Mouse (Mus musculus) gastrocnemius, postnatal 14 days (tissue): Measurements from ENCODE around the gene Ckmt2. TPM values are rescaled to one million over a fixed set of nuclear protein-coding genes. Genes with fewer than 3 reads are reported as not detected.
A peak's percentile ranks its signal among the peaks of the same experiment; 100 is the strongest.

ENCODE experiments used
- DNase-seq: peaks from one replicate; pipeline ENCODE4 v3.0.0; 2021; ENCODE audit warnings: mixed read lengths
- intact Hi-C: fragments of 180-260 bp; cut with DNase I; formaldehyde crosslinking; loops from one replicate; pipeline ENCODE4 v1.15.1; 2025; ENCODE audit warnings: low total_unique reads
- long read RNA-seq, 2 experiments: library from polyadenylated mRNA; stranded (forward); transcript quantifications; one replicate each; pipeline ENCODE4 v2.0.0; 2021
- total RNA-seq, 2 experiments: library from RNA; stranded (reverse); gene quantifications; 2 replicates each; pipeline ENCODE4 v1.2.3; 2021

The Ckmt2 gene
- 100 to 1,000 TPM; 604 to 917 TPM for total RNA-seq
- long read RNA-seq, experiment 1, transcript Ckmt2-201 (10 exons, 1,486 nt): major isoform, 1,283 of 1,366 reads
- long read RNA-seq, experiment 1, partial matches to known transcripts: 61 of 1,366 reads
- long read RNA-seq, experiment 1, other reads (novel, unspliced or antisense): 22 of 1,366 reads
- long read RNA-seq, experiment 2, transcript Ckmt2-201 (10 exons, 1,486 nt): major isoform, 1,584 of 1,683 reads
- long read RNA-seq, experiment 2, partial matches to known transcripts: 72 of 1,683 reads
- long read RNA-seq, experiment 2, other reads (novel, unspliced or antisense): 27 of 1,683 reads

DNA sequence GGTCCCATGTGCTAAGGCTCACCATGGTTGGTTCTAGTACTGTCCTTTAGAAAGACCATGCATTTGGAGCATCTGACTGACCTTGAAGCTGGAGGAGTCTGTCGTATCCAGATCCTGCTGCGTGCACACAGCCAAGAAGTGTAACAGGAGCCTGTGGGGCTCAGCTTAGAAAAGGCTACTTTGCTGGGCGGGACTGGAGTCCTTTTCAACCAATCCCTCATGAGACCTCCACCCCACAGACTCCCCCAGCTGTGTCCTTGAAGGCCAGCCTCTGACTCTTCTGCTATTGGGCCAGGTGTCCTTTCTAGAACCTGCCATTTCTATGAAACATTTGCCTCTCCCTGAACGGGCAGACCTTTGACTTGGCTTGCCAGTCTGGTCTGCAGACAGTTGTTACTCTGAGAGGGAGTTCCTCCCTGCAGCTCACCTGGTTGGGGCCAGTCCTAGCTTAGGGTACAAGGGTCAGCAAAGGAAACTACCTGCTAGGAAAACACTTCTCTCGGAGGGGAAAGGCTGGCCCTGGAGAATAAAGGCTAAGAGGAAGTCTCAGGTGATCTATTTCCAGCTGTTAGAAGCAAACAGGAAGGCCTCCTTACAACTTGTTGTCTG is at the start of gene Ckmt2:
Gene Ckmt2 (minus strand): TSS at position 145 of the 609 bp plus-strand sequence.
- peak; percentile 59 for DNase-seq
- intact Hi-C loops: no loop called here

DNA sequence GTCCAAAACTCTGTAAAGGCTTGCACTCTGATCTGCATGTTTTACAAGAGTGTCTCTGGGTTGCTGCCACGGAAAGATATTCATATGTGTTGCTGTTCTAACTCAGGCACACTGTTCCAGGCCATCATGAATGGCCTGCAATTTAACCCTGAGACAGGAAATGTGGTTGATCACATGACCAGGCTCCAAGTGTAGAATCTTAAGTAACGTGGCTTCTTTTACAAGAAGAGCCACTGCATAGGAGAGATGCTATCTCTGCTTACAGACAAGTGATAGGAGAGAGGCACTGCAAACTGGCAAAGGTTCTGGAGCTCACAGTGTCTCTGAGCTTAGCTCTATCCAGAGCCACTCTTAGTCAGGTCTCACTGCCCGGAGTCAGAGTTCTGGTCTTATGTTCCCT is 44.3 kb upstream of the Ckmt2 start:
- no peak for DNase-seq
- intact Hi-C loops: no loop called here

DNA sequence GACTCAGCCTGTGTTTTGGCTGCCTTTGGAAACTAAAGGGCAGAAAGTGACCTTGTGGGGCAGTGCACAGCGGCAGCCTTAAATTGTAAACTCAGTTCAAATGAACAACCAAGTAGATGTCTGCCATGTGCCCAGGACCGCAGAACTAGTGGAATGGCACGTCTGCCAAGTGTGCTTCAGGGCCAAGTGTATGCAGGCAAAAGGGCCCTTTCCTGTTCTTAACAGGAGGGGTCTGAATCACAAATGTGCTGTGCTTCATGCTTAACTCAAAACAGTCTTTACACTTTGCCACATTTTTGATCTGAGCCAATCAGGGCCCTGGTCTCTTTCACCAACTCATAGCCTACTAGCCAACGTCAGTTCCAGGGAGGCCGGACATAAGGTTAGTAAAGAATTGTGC is 42.1 kb upstream of the Ckmt2 start:
- intact Hi-C loops: no loop called here
- no peak for DNase-seq

DNA sequence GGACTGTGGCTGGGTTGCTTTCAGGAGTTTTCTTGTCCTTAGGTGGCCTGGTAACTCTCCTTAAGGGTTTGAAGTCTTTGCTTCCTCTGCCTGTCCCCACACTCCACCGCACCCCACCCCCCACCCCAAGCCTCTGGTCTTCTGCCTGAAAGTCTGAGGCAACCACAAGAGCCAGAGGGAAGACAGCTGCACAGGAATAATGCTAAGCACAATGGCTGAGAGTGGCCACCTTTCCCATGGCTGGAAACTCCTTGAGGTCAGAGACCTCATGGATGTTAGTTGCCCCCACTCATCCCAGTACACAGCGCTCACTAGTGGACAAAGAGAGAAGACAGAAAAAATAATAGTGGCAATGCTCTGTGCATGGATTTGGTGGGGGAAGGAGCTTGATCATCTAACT is 41.1 kb upstream of the Ckmt2 start:
- no peak for DNase-seq
- intact Hi-C loops: no loop called here

GRCm38 (mm10) chr13:91916308-91916707 is 39.6 kb upstream of the Ckmt2 start:
- no peak for DNase-seq
- intact Hi-C loops: no loop called here

- intact Hi-C loops: no loop called here
- DNase-seq: no peak
Measured at GRCm38 (mm10) chr13:91915582-91916239, 39.0 kb upstream of the Ckmt2 start.

- intact Hi-C loops: no loop called here
- no peak for DNase-seq
Measured at GRCm38 (mm10) chr13:91915192-91915581, 38.5 kb upstream of the Ckmt2 start.

DNA sequence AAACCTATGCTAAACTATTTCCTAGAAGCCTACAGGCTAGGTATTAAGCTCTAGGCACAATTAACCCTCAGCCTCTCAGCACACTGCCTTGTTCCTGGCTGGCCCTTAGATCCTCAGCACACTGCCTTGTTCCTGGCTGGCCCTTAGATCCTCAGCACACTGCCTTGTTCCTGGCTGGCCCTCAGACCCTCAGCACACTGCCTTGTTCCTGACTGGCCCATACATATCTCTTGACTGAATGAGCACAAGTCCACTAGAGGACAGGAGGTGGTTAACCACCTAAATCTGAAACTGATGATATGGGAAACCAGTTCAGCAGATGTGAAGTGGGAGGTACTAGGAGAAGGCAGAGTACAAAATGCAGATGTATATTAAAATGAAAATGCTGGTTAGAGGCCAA is 35.0 kb upstream of the Ckmt2 start:
- intact Hi-C loops: no loop called here
- no peak for DNase-seq

- DNase-seq: no peak
- intact Hi-C loops: no loop called here
Measured at GRCm38 (mm10) chr13:91911211-91911610, 34.5 kb upstream of the Ckmt2 start.

GRCm38 (mm10) chr13:91908202-91908980 is 31.7 kb upstream of the Ckmt2 start:
- peak; percentile 80 for DNase-seq
- intact Hi-C loops: no loop called here

DNA sequence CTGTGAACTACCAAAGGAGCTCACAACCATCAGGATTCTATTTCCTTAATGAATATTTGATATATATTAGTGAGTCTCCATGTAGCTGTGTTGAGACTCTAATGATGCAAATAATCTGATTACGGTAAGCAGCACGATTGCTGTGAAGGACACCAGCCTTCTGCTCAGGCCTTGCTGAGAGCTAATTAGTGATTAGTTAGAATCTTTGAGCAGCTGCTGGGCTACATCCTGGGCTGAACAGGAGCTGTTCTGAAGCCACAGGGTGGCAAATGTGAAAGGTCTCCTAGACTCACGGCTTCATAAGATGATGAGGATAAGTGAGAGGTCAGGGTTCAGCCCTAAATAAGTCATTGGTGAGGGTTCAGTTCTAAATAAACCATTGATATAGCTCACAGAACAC is 29.7 kb upstream of the Ckmt2 start:
- DNase-seq: no peak
- intact Hi-C loops: loop anchor here (2.0 kb wide), 1 partner anchor 430 kb away; no protein-coding TSS in a partner anchor

- DNase-seq: no peak
- intact Hi-C loops: no loop called here
Measured at GRCm38 (mm10) chr13:91896476-91896875, 19.8 kb upstream of the Ckmt2 start.

- DNase-seq: no peak
- intact Hi-C loops: no loop called here
Measured at GRCm38 (mm10) chr13:91893132-91893531, 16.4 kb upstream of the Ckmt2 start.

- intact Hi-C loops: no loop called here
- DNase-seq: no peak
Measured at GRCm38 (mm10) chr13:91890031-91890619, 13.4 kb upstream of the Ckmt2 start.

DNA sequence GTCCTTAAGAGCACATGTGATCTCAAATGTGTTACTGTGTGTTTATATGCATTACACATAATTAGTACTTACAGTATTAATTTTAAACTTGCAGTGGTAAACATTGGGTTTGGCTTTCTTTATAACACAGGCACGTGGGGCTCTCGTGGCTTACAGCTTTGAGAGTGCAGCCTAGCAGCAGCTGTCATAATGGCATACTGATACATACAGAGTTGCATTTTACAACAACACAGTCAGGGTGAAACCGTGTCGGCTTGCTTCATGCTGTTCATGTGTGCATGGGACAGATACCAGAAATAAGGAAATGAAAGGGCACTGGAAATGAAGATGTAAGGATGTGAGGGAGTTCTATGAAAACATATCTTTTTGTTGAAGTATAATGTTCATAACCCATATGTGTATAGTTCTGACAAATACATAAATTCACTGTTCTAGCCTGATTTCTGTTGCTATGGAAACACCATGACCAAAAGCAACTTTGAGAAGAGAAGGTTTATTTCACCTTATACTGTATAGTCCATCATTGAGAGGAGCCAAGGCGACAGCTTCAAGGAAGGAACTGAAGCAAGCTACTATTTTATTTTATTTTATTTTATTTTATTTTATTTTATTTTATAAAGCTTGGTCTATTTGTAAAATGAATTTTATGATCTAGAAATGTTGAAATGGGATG is 8.2 kb upstream of the Ckmt2 start:
- no peak for DNase-seq
- intact Hi-C loops: no loop called here

DNA sequence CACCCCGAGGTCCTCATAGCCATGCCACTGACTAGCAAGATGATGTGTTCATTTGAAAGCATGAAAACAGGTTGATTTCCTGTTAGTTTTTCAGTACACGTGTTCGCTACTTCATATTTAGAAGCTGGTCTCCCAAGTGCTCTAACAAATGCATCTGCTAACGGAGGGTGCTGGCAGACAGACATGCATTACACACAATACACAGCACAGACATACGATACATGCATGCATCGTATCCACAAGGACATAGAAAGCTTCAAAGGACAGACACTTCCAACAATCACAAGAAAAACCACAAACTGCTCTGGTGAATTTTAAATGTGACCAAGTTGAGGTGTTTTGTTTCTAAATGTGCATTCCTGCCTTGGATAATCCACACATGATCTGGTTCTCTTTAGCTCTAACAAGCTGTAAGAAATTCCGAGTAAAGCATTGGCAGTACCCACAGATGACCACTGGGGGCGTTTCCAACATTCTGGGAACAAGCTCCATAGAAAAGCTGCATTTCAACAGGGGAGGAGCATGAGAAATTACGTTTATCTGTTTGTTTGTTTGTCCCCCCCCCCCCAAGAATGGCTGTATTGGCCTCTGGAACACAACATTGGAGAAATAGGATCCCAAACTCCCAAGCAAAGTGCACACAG is 5.3 kb upstream of the Ckmt2 start:
- peak; percentile 33 for DNase-seq
- intact Hi-C loops: no loop called here

DNA sequence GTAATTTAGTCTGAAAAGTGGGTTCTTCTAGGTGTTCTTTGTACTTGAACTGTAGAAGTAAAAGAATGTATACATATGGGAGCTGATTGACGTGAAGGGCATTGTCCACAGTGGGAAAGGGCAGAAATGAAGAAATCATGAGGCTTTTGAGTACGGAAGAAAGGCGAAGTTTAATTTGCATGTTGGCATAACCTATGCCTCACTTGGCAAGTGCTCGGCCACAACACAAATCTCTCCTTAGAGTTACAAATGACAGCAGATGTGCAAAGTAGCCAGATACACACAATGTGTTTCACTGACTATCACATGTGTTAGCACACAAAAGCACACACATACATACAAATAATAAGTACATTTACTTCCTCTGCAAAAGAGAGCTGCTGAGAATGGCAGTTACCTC is 3.6 kb upstream of the Ckmt2 start:
- no peak for DNase-seq
- intact Hi-C loops: no loop called here

- intact Hi-C loops: no loop called here
- no peak for DNase-seq
Measured at GRCm38 (mm10) chr13:91877996-91878395, 1.3 kb upstream of the Ckmt2 start.

DNA sequence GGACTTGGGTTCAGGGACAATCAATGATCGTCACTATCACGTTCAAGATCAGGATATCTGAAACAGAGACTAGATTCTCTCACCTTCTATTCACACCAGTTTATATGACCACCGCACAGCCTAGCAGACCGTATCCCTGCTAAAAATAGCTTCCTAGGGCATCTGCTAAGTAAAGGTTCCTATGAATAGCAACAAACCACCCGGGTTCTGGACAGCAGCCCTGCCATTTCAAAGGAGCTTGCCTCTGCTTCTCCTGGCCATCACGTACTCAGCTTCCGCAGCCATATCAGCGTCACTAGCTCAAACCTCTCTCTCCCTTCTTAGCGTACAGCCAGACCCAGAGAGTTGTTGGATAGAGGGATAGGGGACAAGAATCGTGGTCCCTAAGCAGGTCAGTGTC is 665 bp upstream of the Ckmt2 start:
- intact Hi-C loops: no loop called here
- DNase-seq: peak; percentile 62
